Mouse (Mus musculus) limb, embryonic 14.5 days (tissue): Measurements from ENCODE around the gene Laptm5. TPM values are rescaled to one million over a fixed set of nuclear protein-coding genes. Genes with fewer than 3 reads are reported as not detected.

Source experiments
- ATAC-seq: fragments of 200-750 bp; cut with Nextera tagmentation; 2 replicates; pipeline ENCODE4 v1.8.0; 2017; ENCODE audit warnings: low read depth, moderate number of reproducible peaks, moderate TSS enrichment; ENCODE audit not compliant: low FRiP score
- DNase-seq: peaks from one replicate; pipeline ENCODE4 v3.0.0-alpha.2; 2015; ENCODE audit warnings: low spot score
- H3K27ac ChIP-seq: fragments of 300-500 bp; sonication (generic); replicated peaks from 2 replicates; pipeline ENCODE4 v1.5.1; 2014; ENCODE audit warnings: low read depth, mild to moderate bottlenecking, low read length, moderate library complexity, mixed read lengths
- H3K27me3 ChIP-seq: fragments of 300-500 bp; sonication (generic); 2 replicates; pipeline ENCODE4 v1.6.1; 2014; ENCODE audit warnings: low read length, mixed read lengths; ENCODE audit not compliant: control insufficient read depth, insufficient read depth
- H3K36me3 ChIP-seq: fragments of 300-500 bp; sonication (generic); 2 replicates; pipeline ENCODE4 v1.6.1; 2014; ENCODE audit warnings: mild to moderate bottlenecking, low read length, moderate library complexity, mixed read lengths; ENCODE audit not compliant: control insufficient read depth, insufficient read depth
- H3K4me1 ChIP-seq: fragments of 300-500 bp; sonication (generic); 2 replicates; pipeline ENCODE4 v1.6.1; 2014; ENCODE audit warnings: antibody characterized with exemption, low read length, mixed read lengths; ENCODE audit not compliant: control insufficient read depth, insufficient read depth
- H3K4me2 ChIP-seq: fragments of 300-500 bp; sonication (generic); replicated peaks from 2 replicates; pipeline ENCODE4 v1.6.1; 2014; ENCODE audit warnings: low read depth, mild to moderate bottlenecking, low read length, moderate library complexity; ENCODE audit not compliant: severe bottlenecking
- H3K4me3 ChIP-seq: fragments of 300-500 bp; sonication (generic); replicated peaks from 2 replicates; pipeline ENCODE4 v1.5.1; 2014; ENCODE audit warnings: low read length
- H3K9ac ChIP-seq: fragments of 300-500 bp; sonication (generic); 2 replicates; pipeline ENCODE4 v1.6.1; 2014; ENCODE audit warnings: mild to moderate bottlenecking, low read depth, low read length, moderate library complexity; ENCODE audit not compliant: severe bottlenecking
- H3K9me3 ChIP-seq: fragments of 300-500 bp; sonication (generic); 2 replicates; pipeline ENCODE4 v1.6.1; 2016; ENCODE audit warnings: low read length; ENCODE audit not compliant: control insufficient read depth
- POLR2A ChIP-seq: fragments of 200-500 bp; IDR thresholded peaks from 2 replicates; pipeline ENCODE4 v1.8.0; 2012; ENCODE audit warnings: inconsistent platforms, mild to moderate bottlenecking, moderate library complexity, borderline replicate concordance; ENCODE audit not compliant: insufficient read depth, insufficient read length; ENCODE audit errors: extremely low read depth
- WGBS: fragments of 180-500 bp; shearing (Covaris S2); extraction: QIAGEN DNeasy Blood & Tissue Kit; methylation state at CpG from one replicate; pipeline ENCODE4 v1.1.7; 2014; 5-methylcytosine and 5-hydroxymethylcytosine counted together
- polyA plus RNA-seq, 2 experiments: library from polyadenylated mRNA; depleted of rRNA in 1 of 2; stranded (reverse) in 1 of 2; unstranded in 1 of 2; fragments of >200 nt; fragmentation: Nextera tagmentation in 1 of 2; extraction: Ambion mirVana in 1 of 2; gene quantifications; 2 replicates each; pipeline versions ENCODE4 v1.2.1 to v1.2.3; 2012 to 2014

The Laptm5 gene
- polyA plus RNA-seq, 2 experiments = 45.5 to 75.8 TPM

DNA sequence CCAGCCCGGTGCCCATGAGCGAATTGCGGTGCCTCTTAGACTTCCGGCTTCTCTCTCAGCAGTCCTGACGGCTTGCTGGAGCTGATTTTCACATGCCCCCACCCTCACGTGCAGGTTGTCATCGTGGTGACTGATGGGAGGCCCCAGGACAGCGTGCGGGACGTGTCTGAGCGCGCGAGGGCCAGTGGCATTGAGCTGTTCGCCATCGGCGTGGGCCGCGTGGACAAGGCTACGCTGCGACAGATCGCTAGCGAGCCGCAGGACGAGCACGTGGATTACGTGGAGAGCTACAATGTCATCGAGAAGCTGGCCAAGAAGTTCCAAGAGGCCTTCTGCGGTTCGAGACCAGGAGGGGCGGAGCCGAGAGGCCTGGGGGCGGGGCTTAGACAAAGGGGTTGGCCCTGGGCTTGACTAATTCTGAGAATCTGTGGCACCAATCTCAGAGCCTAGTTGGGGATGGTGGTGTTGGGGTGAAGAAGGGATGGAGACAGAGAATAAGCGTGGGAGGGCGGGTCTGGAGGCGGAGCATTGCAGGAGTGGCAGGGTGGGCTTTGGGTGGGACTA lies 37.0 kb downstream of the Laptm5 start:
- H3K9me3 ChIP-seq = no peaks in the 10 kb centered on the region
- H3K9ac ChIP-seq = no peak overlapping the region
- no peaks in the 10 kb centered on the region for H3K27me3 ChIP-seq
- no peak for ATAC-seq
- TF ChIP-seq POLR2A = no peak
- H3K4me1 ChIP-seq = 0 out of 2 replicates have a peak, but pooled peaks cover 8% of the 10 kb centered on the region
- H3K27ac ChIP-seq = no peak overlapping the region
- no peak overlapping the region for H3K4me2 ChIP-seq
- 85% methylated on average over 35 of the region's 35 CpGs for WGBS
- no peaks in the 10 kb centered on the region for H3K36me3 ChIP-seq
- H3K4me3 ChIP-seq = no peak overlapping the region
- DNase-seq = no peak

DNA sequence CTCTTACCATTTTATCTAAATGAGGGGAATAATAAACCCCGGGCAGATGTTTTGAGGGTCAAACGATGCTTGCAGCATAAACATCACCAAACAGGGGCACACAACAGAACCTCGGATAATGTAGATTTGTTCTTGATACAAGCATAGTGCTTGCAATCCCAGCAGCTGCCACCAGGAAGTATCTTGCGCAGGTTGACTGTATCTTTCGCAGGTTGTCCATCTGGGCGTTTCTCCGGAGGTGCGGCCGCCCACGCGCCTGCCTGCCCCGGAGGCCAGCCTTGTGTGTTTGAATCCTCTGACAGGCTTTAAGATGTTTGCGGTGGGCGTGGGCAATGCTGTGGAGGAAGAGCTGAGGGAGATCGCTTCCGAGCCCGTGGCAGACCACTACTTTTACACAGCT lies 39.6 kb downstream of the Laptm5 start:
- ATAC-seq = no peak
- DNase-seq = no peak
- no peaks in the 10 kb centered on the region for H3K9me3 ChIP-seq
- no peaks in the 10 kb centered on the region for H3K27me3 ChIP-seq
- no peak for TF ChIP-seq POLR2A
- H3K4me3 ChIP-seq = no peak overlapping the region
- no peak overlapping the region for H3K27ac ChIP-seq
- no peaks in the 10 kb centered on the region for H3K36me3 ChIP-seq
- H3K4me1 ChIP-seq = 0 out of 2 replicates have a peak, but pooled peaks cover 3% of the 10 kb centered on the region
- WGBS = 43% methylated on average over 17 of the region's 17 CpGs
- no peak overlapping the region for H3K4me2 ChIP-seq
- no peak overlapping the region for H3K9ac ChIP-seq

DNA sequence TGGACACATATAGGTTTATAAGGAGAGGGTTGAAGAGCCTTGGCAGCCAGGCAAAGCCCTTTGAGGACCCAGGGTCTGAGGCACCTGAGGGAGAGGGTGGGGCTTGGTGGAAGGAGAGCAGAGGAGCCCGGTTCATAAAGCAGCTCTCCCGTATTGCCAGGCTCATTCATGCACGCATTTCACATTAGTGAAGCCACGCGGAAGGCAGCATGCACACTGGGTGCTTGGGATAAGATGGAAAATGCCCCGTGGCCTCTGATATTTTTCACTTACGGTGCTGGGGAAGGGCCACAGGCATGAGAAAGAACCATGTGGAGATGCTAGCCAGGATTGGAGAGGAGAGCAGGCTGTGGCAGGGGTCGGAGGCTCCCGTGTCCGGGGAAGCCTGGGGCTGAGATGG lies 44.2 kb downstream of the Laptm5 start:
- no peak overlapping the region for H3K4me3 ChIP-seq

GRCm38 (mm10) chr4:130958812-130959211 lies 45.9 kb downstream of the Laptm5 start:
- H3K27ac ChIP-seq = no peak overlapping the region
- no peak overlapping the region for H3K4me2 ChIP-seq
- 60% methylated on average over 5 of the region's 5 CpGs for WGBS
- H3K36me3 ChIP-seq = no peaks in the 10 kb centered on the region
- H3K4me3 ChIP-seq = no peak overlapping the region
- no peak for ATAC-seq
- H3K27me3 ChIP-seq = no peaks in the 10 kb centered on the region
- TF ChIP-seq POLR2A = no peak
- H3K9me3 ChIP-seq = no peaks in the 10 kb centered on the region
- no peak for DNase-seq
- H3K4me1 ChIP-seq = no peaks in the 10 kb centered on the region
- no peak overlapping the region for H3K9ac ChIP-seq

More for the DNA sequence above, 44.2 kb downstream of the Laptm5 start:
- Histone ChIP-seq H3K9ac (no peak overlapping the region), H3K27me3 (no peaks in the 10 kb centered on the region), H3K9me3 (no peaks in the 10 kb centered on the region), H3K4me1 (0 out of 2 replicates have a peak, but pooled peaks cover 3% of the 10 kb centered on the region), H3K4me2 (no peak overlapping the region), H3K36me3 (no peaks in the 10 kb centered on the region), H3K27ac (no peak overlapping the region)
- TF ChIP-seq POLR2A = no peak
- 72% methylated on average over 10 of the region's 10 CpGs for WGBS
- ATAC-seq (no peak), DNase-seq (no peak)

- H3K36me3 ChIP-seq = no peaks in the 10 kb centered on the region
- 58% methylated on average over 6 of the region's 6 CpGs for WGBS
- no peak overlapping the region for H3K9ac ChIP-seq
- no peak for TF ChIP-seq POLR2A
- H3K9me3 ChIP-seq = no peaks in the 10 kb centered on the region
- H3K4me2 ChIP-seq = no peak overlapping the region
- no peak overlapping the region for H3K27ac ChIP-seq
- H3K27me3 ChIP-seq = no peaks in the 10 kb centered on the region
- H3K4me1 ChIP-seq = no peaks in the 10 kb centered on the region
- ATAC-seq (no peak), DNase-seq (no peak)
- H3K4me3 ChIP-seq = no peak overlapping the region
Observed at GRCm38 (mm10) chr4:130959678-130960077, 46.8 kb downstream of the Laptm5 start.
